Mouse (Mus musculus) 416B (cell line): ENCODE measurements around the gene Gata1.

Source experiments
- DNase-seq: peaks from one replicate; pipeline ENCODE4 v3.0.0; 2011; ENCODE audit warnings: low read depth

Gata1 gene

DNA sequence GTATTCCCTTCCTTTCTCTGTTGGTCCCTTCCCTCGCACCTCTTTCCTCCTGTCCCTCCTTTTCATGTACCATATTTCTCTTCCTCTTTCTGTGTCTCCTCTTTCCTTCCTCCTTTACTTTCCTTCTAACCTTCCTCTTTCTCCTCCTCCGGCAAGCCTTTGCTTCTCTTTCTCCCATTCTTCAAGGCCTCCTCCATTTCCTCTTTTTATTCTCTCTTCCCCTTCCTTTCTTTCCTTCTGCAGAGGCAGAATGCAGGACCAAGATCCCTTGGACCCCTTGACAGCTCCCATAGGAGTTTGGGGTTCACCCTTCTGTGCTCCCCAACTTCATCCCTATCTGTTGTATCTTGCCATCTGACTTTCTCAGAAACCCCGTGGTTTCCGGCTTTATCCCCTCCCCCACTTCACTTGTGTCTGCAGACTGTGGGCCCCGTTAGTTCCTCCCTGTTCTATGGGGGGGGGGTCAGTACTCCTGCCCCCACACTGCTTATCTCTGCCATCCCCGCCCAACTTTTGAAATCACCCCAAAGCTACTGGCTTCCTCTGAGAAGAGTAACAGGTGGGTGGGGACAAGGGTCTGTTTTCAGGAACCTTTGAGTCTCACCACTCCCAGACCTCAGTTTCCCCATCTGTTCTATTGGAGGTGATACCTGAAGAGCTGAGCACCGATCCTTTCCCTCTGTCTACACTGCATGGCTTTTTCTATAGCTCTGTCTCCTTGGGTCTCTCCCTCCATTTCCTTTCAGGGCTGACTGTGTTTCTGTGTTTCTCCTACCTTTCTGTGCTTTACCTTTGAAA, 13.8 kb downstream of the Gata1 start:
- peak; percentile 23 for DNase-seq

DNA sequence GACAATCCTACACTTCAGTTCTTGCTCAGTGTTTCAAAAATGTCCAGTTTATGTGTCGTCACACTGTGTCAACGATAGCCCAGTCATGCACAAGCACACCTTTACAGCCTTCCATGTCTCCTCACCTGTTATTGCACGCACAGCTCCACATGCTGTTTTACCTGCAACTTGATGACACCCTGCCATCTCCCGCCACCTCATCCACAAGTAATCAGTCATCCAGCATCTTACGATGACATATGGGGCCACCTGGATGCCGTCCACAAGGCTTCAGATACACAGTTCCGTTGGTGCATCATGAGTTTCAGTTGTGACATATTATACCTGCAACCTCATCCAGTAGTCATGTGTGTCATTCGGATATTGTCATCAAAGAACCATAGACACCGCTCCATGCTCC, 19.0 kb downstream of the Gata1 start:
- no peak for DNase-seq

DNA sequence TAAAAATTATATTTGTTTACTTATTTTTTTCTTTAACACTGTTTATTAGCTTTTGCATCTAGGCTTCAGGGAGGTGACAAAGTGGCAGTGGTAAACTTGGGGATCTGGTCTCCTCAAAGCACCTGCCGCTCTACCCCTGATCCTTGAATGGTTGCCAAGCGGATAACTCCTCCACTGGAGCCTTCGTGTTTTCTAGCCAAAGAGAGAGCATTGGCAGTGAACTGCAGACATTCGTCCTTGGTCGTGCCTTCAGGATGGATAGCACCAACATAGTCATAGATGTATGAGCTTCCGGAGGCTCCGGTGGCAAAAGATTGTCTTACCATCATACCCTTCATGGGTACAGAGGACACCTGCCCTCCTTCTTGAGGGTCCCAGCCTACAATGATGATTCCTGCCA, 27.8 kb downstream of the Gata1 start:
- no peak for DNase-seq

DNA sequence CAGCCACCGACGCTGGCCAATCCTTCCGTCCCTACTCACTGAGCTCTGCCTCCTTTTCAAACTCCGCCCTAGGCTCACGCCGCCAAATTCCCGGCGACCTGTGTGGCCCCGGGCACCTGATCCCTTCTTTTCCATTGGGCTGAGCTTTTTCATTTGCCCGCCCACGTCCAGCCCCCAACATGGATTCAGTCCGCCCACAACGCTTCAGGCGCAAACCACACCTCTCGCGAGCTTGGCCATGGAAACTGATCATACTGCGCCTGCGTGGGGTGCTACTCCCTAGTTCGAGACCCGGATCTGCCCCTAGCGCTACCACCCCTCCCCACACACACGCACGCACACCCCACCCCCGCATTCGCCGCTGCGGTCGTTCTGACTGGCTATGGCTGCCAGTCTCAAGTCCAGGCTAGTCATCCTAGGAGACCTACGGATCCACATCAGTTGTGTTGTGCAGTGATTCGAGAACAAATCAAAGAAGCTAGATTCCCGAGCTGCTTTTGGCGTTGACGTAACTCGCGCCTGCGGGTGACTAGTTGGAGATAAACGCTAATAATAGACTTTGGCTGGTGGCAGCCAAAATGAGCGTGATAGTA, 29.9 kb downstream of the Gata1 start:
- DNase-seq, result peak; percentile 97

DNA sequence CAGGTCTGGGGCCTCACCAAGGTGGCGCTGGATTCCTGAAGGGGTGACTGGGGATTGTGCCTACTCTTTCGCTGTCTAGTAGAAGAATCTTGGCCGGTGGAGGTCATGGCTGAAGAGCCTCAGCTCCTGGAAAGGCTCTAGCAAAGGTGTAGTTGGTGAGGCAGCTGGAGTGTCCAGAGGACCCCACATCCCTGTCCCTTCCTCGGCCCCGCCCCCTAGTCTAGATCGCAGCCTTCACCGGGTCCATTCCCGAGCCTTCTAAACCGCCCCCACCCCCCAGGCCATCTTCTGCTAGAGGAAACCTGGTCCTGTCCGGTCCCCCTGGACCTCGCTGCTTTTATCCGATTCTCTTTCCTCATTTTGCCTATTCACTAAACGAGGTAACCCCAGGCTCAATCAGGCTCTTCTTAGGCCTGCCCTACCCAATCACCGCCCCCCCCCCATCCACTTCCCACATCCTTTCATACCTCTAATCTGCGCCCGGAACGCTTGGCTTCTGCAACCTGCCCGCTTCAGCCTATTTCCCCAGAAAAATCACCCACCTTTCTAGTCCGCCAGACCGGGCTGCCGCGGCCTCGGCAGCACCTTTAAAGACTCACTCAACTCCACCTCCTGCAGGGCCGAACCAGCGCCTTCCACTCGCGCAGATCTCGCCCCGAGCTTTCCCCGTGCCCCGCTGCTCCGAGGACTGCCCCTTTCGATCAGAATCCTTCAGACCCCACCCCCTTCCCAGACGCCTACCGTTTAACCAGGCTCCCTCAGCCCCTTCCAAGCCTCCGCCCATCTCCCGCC, 30.6 kb downstream of the Gata1 start, which contains the start of gene Hdac6:
Gene Hdac6, minus strand, starts transcription at position 782 of the 792 bp plus-strand sequence.
- no peak for DNase-seq

DNA sequence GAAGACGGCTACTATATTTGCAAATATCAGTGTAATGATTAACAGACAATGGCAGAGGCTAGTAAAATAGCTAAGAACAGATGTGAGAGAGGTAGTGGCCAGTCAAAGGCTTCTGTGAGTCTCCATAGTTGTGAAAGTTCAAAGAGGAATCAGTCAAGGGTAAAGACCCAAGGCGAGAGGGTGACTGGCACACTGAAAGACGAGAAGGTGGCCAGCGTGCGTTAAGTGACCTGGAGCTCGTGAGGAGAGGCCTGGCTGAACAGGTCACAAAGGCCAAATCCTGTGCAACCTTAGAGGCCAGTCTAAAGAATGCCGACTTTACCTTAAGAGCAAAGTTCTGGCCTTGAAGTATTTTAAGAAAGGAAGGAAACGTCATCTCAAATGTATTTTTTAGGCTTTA, 32.3 kb downstream of the Gata1 start:
- DNase-seq, result no peak

DNA sequence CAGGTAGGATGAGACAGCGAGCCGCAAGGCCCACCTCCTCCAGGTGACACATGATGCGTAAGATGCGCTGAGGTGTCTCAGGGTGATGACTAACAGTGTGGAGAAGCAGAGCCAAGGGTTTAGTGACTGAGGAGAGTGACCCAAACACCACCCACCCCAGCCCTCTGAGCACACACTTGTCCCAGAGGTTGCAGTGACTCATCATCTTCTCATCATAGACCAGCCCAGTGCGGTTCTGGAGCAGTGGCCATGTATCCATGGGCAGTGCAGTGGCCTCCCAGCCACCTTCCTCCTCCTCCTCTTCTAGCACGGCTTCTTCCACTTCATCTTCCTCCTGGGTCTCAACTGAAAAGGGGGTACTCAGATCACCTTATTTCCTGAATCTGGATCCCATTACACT, 40.2 kb downstream of the Gata1 start:
- DNase-seq, result peak; percentile 6

DNA sequence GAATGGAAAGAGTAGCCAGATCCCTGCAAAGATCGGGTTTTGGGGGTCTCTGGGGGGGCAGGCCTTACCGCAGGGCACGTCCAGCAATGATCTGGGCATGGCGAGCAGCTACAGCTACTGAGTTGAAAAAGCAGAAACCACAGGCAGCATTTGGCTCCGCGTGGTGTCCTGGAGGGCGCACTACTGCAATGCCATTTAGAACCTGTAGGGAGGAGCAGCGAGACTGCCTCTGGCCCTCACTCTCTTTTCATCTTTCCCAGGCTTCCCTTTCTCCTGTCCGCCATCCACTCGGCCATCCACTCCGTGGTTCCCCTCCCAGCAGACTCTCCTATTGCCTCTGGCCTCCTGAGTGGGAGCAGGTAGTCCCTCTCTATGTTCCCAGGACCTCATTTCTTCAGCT, 41.0 kb downstream of the Gata1 start:
- DNase-seq, result peak; percentile 9

DNA sequence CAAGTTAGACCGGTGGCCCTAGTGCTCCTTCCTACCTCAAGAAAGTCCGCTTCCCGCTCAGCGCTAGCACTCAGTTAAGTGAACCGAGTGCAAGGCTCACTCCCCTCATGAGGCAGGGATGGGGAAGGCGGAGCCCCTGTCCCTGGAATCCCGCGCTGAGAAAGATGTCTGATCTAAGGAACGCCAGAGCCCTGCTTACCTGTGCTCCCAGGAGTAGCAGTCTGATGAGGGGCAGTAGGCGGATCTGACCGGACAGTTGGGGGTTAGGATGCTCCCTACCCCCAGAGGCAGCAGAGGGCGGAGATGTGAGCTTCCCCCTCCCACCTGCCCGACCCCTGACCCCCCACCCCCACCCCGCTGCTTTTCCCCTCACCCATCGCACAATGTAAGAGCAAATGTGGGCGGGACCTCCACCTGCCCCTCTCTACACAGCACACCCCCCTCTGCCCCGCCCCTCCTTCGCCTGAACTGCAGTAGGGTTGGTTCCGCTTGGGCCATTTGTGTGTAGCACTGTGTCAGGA, 49.5 kb downstream of the Gata1 start, which contains the start of gene Eras:
Gene Eras, minus strand, starts transcription at position 338 of the 521 bp plus-strand sequence.
- DNase-seq, result no peak

DNA sequence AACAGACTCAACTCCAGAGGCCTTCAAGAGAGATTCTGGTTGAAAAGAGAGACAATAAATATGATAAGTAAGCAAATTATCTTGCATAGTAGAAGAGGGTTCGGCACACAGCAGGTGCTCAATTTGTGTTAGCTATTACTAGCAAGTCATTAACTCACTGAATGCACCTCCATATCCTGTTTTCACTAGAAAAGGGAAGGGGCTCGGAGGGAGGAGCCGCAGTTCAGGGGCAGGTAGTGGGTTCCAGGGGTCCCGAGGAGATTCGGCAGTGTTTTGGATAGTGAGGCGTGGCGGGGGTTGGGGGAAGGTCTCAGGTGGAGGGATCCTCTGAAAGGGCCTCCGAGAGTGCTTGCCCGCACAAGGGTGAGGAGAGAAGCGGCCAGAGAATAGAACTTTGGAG, 50.8 kb downstream of the Gata1 start:
- DNase-seq, result no peak

DNA sequence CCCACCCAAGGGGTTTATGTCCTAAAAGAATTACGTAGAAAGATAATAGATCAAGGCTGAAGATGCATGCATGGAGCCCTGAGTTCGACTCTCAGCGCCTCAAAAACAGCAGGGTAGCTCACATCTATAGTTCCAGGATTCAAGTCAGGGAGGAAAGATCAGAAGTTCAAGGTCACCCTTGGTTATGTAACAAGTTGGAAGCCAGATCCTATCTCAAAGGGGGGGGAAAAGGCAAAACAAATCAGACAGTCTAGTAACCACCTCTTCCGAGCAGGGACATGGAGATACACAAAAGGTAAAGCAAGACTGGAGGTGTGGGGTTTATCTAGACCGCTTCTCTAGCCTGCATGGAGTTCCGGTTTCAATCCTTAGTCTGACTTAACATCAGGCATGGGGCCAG, 51.6 kb downstream of the Gata1 start:
- no peak for DNase-seq

DNA sequence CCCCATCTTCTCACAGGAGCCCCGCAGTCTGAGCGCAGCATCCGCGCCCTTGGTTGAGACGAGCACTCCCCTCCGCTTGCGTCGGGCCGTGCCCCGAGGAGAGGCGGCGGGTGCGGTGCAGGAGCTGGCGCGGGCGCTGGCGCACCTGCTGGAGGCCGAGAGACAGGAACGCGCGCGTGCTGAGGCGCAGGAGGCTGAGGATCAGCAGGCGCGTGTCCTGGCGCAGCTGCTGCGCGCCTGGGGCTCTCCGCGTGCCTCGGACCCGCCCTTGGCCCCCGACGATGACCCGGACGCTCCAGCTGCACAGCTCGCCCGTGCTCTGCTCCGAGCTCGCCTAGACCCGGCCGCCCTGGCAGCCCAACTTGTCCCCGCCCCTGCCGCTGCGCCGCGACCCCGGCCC, 55.8 kb downstream of the Gata1 start:
- no peak for DNase-seq

DNA sequence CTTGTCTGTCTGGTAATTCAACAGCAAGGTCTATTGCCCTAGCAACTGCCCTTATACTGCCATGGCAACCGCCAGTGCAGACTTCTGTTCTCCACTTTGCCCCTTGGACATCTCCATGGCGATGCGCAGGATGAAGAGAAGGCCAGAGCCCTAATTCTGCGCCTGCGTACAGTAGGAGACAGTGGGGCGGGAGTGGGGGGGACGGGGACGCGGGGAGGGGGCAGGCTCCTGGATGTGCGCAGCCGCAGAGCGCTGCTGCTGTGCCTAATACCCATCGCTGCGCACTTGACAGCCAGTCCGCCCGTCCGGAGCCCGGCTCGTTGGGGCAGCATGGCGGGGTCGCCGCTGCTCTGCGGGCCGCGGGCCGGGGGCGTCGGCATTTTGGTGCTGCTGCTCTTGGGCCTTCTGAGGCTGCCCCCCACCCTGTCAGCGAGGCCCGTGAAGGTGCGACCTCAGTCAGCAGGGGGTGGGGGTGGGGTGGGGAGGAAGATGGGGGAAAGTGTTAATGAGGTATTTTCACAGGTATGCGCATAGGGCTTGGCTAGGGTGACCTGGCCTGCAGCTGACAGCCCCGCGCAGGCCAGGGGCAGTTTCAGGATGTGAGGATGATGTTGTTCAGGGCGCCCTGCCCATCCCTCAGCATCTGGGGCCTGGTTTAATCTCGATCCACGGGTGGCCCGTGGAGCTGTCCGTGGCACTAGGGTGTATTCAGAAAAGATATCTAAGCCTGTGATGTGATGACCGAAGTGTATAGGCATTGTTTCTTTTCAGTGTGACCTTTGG, 58.1 kb downstream of the Gata1 start, which contains the start of gene Pcsk1n:
Gene Pcsk1n, plus strand, starts transcription at position 222 of the 783 bp plus-strand sequence.
- no peak for DNase-seq

DNA sequence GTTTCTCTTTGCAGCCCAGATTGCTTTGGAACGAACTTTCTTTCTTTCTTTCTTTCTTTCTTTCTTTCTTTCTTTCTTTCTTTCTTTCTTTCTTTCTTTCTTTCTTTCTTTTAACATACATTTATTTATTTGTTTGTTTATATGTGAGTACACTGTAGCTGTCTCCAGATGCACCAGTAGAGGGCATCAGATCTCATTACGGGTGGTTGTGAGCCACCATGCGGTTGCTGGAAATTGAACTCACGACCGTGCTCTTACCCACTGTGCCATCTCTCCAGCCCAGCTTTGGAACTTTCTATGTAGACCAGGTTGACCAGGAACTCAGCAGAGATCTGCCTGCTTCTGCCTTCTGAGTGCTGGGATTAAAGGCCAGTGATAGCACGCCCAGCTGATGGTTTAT, 59.9 kb downstream of the Gata1 start:
- DNase-seq, result peak; percentile 7

DNA sequence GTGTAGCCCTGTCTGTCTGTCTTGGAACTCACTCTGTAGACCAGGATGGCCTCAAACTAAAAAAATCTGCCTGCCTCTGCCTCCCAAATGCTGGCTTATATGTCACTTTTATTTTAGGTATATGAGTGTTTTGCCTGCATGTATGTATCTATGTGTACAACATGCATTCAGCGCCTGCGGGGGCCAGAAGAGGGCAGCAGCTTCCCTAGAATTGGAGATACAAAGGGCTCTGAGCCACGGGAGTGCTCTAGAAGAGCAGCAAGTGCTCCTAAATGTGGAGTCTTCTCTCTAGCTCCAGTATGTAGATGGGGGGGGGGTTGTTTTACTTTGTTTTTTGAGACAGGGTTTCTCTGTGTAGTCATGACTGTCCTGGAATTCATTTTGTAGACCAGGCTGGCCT, 62.2 kb downstream of the Gata1 start:
- peak; percentile 36 for DNase-seq

DNA sequence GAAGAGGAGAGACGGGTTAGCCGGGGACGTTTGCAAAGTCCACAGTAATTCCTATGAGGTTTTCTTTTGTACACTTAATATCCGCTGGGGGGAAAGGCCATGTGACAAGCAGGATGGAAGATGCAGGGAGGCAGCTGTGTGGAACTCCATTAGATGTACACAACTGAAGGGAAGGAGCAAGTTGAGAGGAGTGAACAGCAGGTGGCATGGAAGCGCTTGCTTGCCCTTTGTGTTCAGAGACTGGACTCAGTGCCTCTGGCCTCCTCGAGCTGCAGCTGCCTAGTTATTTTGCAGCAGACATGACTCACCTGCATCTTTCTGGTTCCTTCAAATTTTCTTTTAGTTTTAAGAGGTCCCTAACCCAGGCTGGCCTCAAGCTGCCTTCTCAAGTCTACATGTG, 67.4 kb downstream of the Gata1 start:
- DNase-seq, result peak; percentile 5
